Mouse (Mus musculus) lung, adult 10 weeks (tissue): Measurements from ENCODE around the gene Gm3629. TPM values are rescaled to one million over a fixed set of nuclear protein-coding genes. Genes with fewer than 3 reads are reported as not detected.

Experiments used
- polyA plus RNA-seq: library from polyadenylated mRNA; stranded (reverse); fragments of 350-450 nt; fragmentation: Illumina TruSeq; extraction: RNeasy Lipid Tissue Mini Kit (QIAGEN cat#74804); gene quantifications from one replicate; pipeline ENCODE4 v1.2.3, GENCODE M21; 2014; ENCODE audit warnings: low read depth, low replicate concordance; ENCODE audit not compliant: insufficient read depth

The Gm3629 gene
- polyA plus RNA-seq = not detected

DNA sequence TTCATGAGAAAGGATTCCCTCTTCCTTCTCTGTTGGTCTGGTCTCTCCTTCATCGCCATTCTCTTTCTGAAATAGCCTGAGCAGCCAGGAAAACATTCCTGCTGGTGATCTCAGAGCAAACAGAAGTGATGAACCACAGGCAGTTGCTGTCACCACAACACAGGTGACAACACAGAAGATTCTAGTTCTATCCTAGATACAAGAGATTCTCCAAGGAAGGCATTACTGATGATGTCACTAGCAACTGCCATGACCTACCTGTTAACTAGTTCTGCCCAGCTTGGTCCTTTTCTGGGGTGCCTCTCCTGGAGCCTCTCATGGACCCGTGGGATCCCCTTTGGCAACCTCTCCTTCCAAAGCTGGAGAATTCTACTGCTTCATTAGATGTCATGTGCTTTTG lies at the start of gene Gm3629:
TSS of gene Gm3629 (minus strand) at position 101 of the 400 bp plus-strand sequence.

DNA sequence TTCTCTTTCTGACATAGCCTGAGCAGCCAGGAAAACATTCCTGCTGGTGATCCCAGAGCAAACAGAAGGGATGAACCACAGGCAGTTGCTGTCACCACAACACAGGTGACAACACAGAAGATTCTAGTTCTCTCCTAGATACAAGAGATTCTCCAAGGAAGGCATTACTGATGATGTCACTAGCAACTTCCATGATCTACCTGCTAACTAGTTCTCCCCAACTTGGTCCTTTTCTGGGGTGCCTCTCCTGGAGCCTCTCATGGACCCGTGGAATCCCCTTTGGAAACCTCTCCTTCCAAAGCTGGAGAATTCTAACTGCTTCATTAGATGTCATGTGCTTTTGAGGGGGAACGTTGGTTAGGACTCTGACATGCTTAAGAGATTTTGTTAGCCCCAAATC lies 31.9 kb upstream of the Gm3629 start, which contains the start of gene Gm3460:
TSS of gene Gm3460 (minus strand) at position 101 of the 400 bp plus-strand sequence.

GRCm38 (mm10) chr14:6537190-6537589 lies 53.2 kb downstream of the Gm3629 start, which contains the start of gene Gm8356:
Gene Gm8356, minus strand, starts transcription at chr14:6537290.

Other genes starting within 250 kb of the Gm3629 start
- gene Gm3618, start 246.9 kb downstream of the Gm3629 start, polyA plus RNA-seq = not detected
- not detected for gene Gm16440, start 200.3 kb downstream of the Gm3629 start, polyA plus RNA-seq
- gene Gm3591, start 178.1 kb downstream of the Gm3629 start, polyA plus RNA-seq = not detected
- gene Gm3594, start 146.0 kb downstream of the Gm3629 start, polyA plus RNA-seq = not detected
- not detected for gene Gm8356, start 53.3 kb downstream of the Gm3629 start, polyA plus RNA-seq
- not detected for gene Gm3460, start 31.8 kb upstream of the Gm3629 start, polyA plus RNA-seq
- gene Gm10251, start 93.6 kb upstream of the Gm3629 start, polyA plus RNA-seq = not detected
- not detected for gene Gm8050, start 129.6 kb upstream of the Gm3629 start, polyA plus RNA-seq
- gene Gm3636, start 151.7 kb upstream of the Gm3629 start, polyA plus RNA-seq = 0.85 TPM
- gene Gm8362, start 183.8 kb upstream of the Gm3629 start, polyA plus RNA-seq = not detected
- not detected for gene Gm3642, start 249.7 kb upstream of the Gm3629 start, polyA plus RNA-seq